Mouse (Mus musculus) spleen, adult 2 months (tissue): ENCODE results near the gene Ankfn1.

Experiments used
- CTCF ChIP-seq: fragments of 200-500 bp; IDR thresholded peaks from 2 replicates; pipeline ENCODE4 v1.5.1; 2011; ENCODE audit warnings: mild to moderate bottlenecking, inconsistent platforms; ENCODE audit not compliant: insufficient read depth, insufficient read length, insufficient replicate concordance; ENCODE audit errors: extremely low read depth
- POLR2A ChIP-seq: fragments of 200-500 bp; IDR thresholded peaks from 2 replicates; pipeline ENCODE4 v1.6.1; 2011; ENCODE audit warnings: low read depth, low read length, inconsistent platforms

DNA sequence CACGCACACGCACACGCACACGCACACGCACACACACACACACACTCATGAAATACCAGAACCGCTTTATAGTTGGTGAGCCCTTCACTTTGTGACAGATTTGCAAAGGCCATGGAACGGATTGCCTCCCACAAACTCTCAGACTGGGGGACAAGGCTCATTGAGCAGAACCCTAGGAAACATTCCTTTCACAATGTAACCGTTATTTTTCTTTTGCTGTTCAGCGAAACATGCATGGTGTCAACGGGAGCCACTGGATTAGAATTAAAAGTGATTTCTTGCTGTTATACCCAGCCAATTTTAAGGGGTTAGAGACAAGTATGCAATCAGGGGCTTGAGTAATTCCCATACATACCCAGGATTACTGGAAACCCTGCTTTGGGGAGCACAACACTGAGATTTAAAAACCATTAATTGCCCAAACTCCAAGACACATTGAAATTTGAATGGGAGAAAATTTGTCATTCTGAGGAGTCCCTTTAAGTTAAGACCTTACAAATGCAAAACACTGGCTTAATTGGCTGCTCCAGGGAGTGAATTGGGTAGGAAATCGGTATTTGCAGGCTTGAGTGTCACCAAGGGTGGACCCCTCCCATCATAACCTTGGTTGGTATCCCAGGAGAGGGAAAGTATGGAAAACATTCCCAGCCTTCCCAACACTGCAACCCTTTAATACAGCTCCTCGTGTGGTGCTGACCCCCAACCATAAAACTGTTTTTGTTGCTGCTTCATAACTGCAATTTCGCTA is 153.6 kb downstream of the Ankfn1 start:
- TF ChIP-seq CTCF (no peak), POLR2A (no peak)
